Mouse (Mus musculus): ENCODE results near the gene Gm10309. TPM values are rescaled to one million over a fixed set of nuclear protein-coding genes. Genes with fewer than 3 reads are reported as not detected.

Gene Gm10309
- polyA plus RNA-seq, 1 experiment from 2014 or later = 0.45 TPM

DNA sequence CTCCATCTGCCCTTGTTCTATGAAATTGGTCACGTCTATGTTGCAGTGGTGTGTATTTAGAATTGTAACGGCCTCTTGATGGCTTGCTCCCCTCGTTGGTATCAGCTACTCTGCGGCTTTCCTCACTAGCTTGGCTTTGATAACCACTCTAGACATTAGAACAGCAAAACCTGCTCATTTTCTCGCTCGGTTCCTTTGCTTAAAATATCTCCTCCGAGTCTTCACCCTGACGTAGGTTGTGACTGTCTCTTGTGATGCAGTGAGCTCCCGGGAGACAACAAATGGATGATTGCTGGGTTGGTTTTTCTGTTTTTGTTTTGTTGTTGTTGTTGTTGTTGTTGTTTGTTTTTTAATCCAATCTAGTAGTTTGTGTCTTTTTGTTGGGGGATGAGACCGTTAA, 24.0 kb upstream of the Gm10309 start:
- no peaks in the 10 kb centered on the region for H3K27me3 ChIP-seq (replicated peaks)
- H3K4me2 ChIP-seq = no peak overlapping the region
- no peak overlapping the region for H3K4me3 ChIP-seq
- no peak overlapping the region for H3K27ac ChIP-seq
- no peaks in the 10 kb centered on the region for H3K36me3 ChIP-seq (replicated peaks)
- H3K4me1 ChIP-seq = peaks cover 4% of the 10 kb centered on the region; the same call in 1 of the 2 replicates
- WGBS = 86% methylated on average over 10 of the region's 10 CpGs
- no peak overlapping the region for H3K9ac ChIP-seq
- no peak for ATAC-seq (replicated peaks)
- H3K9me3 ChIP-seq = no peaks in the 10 kb centered on the region

DNA sequence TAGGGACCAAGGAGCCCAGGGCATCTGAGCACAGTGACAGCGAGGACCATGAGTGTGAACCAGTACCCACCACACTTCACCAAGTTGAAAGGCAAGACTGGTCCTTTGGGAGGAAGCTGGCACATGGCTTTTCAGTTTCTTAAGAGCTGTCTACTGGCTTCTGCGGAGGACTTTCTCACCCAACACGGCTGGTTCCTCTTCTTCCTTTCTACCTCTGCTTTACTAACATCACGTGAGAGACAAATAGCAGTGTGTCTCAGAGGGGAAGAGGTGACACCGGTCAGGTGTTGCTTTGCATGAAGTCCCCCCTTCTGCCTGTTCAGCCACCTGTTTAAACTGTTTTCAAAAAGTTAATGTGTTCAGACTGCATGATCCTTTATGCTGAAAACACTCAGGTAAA, 22.3 kb upstream of the Gm10309 start:
- H3K4me1 ChIP-seq = no peaks in the 10 kb centered on the region; the same call in 1 of the 2 replicates
- no peak overlapping the region for H3K4me3 ChIP-seq
- no peak overlapping the region for H3K4me2 ChIP-seq
- no peaks in the 10 kb centered on the region for H3K36me3 ChIP-seq (replicated peaks)
- H3K9me3 ChIP-seq = no peaks in the 10 kb centered on the region
- no peak overlapping the region for H3K27ac ChIP-seq
- H3K27me3 ChIP-seq (replicated peaks) = no peaks in the 10 kb centered on the region
- 91% methylated on average over 5 of the region's 5 CpGs for WGBS
- H3K9ac ChIP-seq = no peak overlapping the region
- no peak for ATAC-seq (replicated peaks)

DNA sequence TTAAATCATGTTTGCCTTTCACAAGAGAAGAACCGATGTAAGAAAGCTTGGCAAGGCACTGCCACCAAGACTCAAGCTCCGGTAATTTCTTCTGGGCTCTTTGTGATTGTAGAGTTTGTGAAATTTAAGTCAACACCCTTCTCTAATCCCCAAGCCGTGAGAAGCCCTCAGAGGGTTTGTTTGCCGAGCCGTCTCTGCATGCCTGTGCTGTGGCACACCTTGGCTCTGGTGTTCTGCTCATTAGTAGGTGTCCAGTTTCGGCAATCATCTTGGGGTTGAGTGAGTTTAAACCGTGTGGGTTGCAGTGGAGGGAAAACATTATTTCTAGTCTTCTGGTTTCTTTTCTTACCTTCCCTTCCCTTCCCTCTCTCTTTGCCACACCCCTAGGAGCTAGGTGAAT, 21.0 kb upstream of the Gm10309 start:
- Histone ChIP-seq H3K4me2 (no peak overlapping the region), H3K4me3 (no peak overlapping the region), H3K9me3 (no peaks in the 10 kb centered on the region), H3K27me3 (replicated peaks) (no peaks in the 10 kb centered on the region), H3K4me1 (no peaks in the 10 kb centered on the region), H3K27ac (no peak overlapping the region), H3K36me3 (replicated peaks) (no peaks in the 10 kb centered on the region), H3K9ac (no peak overlapping the region)
- 89% methylated on average over 7 of the region's 7 CpGs for WGBS
- ATAC-seq (replicated peaks) = no peak

DNA sequence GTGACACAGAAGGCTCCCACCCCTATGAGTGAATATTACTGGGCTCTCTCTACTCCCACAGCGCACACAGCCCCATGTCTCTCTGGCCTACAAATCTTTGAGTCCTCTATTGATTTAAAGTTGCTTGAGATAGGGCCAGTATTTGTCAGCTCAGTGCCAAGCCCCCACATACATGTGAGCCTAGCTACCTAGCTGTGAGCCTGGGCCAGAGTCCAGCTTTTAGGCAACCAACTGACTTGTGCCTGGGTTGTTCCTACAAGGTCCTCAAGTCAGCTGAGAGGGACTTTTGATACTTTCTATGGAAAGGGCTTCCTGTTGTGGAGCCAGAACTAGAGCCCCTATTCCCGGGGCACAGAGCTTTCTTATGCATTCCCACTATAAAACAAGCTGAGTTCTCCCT, 20.0 kb upstream of the Gm10309 start:
- Histone ChIP-seq H3K4me1 (no peaks in the 10 kb centered on the region), H3K9ac (no peak overlapping the region), H3K27ac (no peak overlapping the region), H3K36me3 (replicated peaks) (no peaks in the 10 kb centered on the region), H3K4me2 (no peak overlapping the region), H3K4me3 (no peak overlapping the region), H3K27me3 (replicated peaks) (no peaks in the 10 kb centered on the region), H3K9me3 (no peaks in the 10 kb centered on the region)
- 95% methylated on average over 2 of the region's 2 CpGs for WGBS
- ATAC-seq (replicated peaks) = no peak

DNA sequence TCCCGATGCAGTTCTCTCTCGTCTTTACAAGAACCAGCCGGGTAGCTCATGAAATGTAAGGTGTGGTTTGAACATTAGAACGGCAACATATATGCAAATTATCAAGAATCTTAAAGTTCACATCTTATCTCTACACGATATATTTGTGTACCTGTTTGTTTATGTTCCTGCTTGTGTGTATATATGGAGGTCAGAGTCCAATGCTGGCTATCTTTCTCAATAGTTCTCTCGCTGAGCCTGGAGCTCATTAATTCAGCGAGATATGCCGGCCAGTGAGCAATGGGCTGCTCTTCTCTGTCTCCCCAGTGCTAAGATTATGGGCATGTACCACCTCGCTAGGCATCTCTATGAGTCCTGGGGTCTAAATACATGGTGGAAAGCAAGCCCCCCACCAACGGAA, 18.8 kb upstream of the Gm10309 start:
- WGBS = 93% methylated on average over 10 of the region's 10 CpGs
- no peak for ATAC-seq (replicated peaks)

DNA sequence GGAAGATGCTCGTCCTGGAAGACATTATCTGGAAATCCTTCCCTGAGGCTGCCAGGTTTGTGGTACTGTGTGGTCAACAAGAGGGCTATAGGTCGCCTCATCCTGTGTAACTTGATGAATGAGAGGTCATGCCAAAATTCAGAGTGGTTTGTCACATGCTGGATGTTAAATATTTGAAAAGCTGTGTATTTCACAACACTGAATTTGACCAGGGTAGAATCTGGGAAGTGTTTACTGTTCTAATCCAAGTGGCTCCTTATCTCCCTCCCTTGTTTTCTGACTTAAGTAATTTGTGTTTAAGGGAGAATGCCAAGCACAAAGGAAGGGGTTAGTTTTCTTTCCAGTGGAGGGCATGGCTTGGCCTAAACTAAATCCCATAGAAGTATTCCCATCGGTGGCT, 18.3 kb upstream of the Gm10309 start:
- Histone ChIP-seq H3K4me2 (no peak overlapping the region), H3K9me3 (no peaks in the 10 kb centered on the region), H3K4me1 (no peaks in the 10 kb centered on the region), H3K9ac (no peak overlapping the region), H3K4me3 (no peak overlapping the region), H3K36me3 (replicated peaks) (no peaks in the 10 kb centered on the region), H3K27me3 (replicated peaks) (no peaks in the 10 kb centered on the region), H3K27ac (no peak overlapping the region)
- WGBS = 75% methylated on average over 3 of the region's 3 CpGs
- no peak for ATAC-seq (replicated peaks)

More for the DNA sequence above, 18.8 kb upstream of the Gm10309 start:
- no peak overlapping the region for H3K4me3 ChIP-seq
- H3K4me1 ChIP-seq = no peaks in the 10 kb centered on the region
- H3K27me3 ChIP-seq (replicated peaks) = no peaks in the 10 kb centered on the region
- H3K36me3 ChIP-seq (replicated peaks) = no peaks in the 10 kb centered on the region
- no peak overlapping the region for H3K4me2 ChIP-seq
- no peak overlapping the region for H3K27ac ChIP-seq
- no peaks in the 10 kb centered on the region for H3K9me3 ChIP-seq
- H3K9ac ChIP-seq = no peak overlapping the region

DNA sequence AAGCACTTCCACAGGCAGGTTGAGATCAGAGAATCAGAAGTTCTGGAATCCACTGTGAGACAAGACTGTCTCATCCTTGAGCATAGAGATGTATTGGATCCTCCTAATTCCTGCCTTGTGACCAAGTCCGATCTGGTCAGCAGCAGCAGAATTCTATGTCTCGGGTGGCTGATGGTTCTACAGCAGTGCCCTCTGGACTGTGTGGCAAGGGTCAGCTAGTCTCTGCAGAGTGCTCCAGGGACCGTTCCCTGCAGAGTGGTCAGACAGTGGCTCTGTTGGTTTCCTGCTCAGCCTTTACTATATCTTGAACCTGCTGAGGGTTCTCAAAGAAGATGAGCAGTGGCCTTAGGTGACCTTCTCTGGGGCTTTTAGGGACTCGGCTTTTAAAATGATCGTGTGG, 17.6 kb upstream of the Gm10309 start:
- 93% methylated on average over 5 of the region's 5 CpGs for WGBS
- no peak for ATAC-seq (replicated peaks)
- H3K36me3 ChIP-seq (replicated peaks) = no peaks in the 10 kb centered on the region

DNA sequence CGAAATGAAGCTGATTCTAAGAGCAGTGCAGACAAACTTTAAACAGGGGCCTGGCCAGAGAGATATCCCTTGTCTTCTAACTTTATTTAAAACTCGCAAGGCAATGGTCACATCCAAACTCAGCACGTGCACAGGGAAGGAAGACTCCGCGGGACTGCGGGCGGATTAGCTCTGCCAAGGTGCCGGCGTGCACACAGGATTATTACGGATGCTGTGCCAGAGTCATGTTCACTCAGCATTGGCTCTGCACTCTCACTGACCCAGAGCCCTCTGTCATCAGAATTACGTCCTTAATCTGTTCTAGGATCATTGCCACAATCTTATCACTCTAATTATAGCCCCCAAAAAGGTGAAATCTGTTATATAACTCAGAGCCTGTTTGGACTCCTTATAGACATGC, 16.2 kb upstream of the Gm10309 start:
- Histone ChIP-seq H3K27me3 (replicated peaks) (no peaks in the 10 kb centered on the region), H3K4me1 (no peaks in the 10 kb centered on the region), H3K4me2 (no peak overlapping the region), H3K36me3 (replicated peaks) (no peaks in the 10 kb centered on the region), H3K9me3 (no peaks in the 10 kb centered on the region), H3K9ac (no peak overlapping the region), H3K27ac (no peak overlapping the region), H3K4me3 (no peak overlapping the region)
- 86% methylated on average over 11 of the region's 11 CpGs for WGBS
- ATAC-seq (replicated peaks) = no peak

More for the DNA sequence above, 17.6 kb upstream of the Gm10309 start:
- no peaks in the 10 kb centered on the region for H3K4me1 ChIP-seq
- no peak overlapping the region for H3K27ac ChIP-seq
- H3K27me3 ChIP-seq (replicated peaks) = no peaks in the 10 kb centered on the region
- H3K4me2 ChIP-seq = no peak overlapping the region
- no peaks in the 10 kb centered on the region for H3K9me3 ChIP-seq
- H3K9ac ChIP-seq = no peak overlapping the region
- H3K4me3 ChIP-seq = no peak overlapping the region

DNA sequence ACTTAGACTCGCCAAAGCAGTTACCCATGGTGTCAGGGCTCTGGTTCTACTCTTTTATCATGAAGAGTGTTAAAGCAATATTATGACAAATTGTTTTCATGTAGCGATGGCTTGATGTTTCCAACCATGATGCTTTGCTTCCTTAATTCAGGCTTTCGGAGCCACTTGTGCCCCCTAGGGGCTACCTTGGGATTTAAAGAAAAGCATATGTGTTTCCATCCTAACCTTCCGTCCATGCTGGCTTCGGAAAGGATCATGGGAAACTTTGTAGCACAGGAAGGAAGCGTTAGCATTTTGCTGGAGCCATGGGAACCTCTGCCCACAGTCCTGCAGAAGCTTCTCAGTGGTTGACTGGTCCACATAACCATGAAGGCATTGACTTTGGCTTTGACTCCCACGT, 13.6 kb upstream of the Gm10309 start:
- H3K9ac ChIP-seq = no peak overlapping the region
- no peak overlapping the region for H3K4me2 ChIP-seq
- H3K27me3 ChIP-seq (replicated peaks) = no peaks in the 10 kb centered on the region
- H3K4me1 ChIP-seq = no peaks in the 10 kb centered on the region
- H3K4me3 ChIP-seq = no peak overlapping the region
- 86% methylated on average over 7 of the region's 7 CpGs for WGBS
- H3K9me3 ChIP-seq = no peaks in the 10 kb centered on the region
- no peak for ATAC-seq (replicated peaks)
- no peaks in the 10 kb centered on the region for H3K36me3 ChIP-seq (replicated peaks)
- no peak overlapping the region for H3K27ac ChIP-seq

DNA sequence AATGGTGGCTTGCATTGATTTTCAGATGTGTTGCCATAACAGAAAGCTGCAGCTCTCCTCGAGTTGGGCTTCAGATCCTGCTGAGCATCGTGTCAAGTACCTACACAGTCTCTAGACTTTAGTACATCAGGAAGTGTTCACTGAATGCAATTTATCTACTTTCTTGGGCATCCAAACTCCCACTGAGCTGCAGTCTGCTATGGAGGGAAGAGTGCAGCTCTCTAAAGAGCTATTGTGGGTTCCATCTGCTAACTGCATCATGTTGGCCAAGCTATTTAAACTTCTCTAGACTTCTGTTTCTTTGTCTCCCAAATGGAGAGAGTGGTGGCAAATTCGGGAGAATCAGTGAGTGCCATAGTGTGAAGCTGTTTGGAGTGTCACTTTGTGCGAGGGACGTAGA, 11.6 kb upstream of the Gm10309 start:
- Histone ChIP-seq H3K4me1 (no peaks in the 10 kb centered on the region), H3K4me2 (no peak overlapping the region), H3K9me3 (no peaks in the 10 kb centered on the region), H3K4me3 (no peak overlapping the region), H3K9ac (no peak overlapping the region), H3K36me3 (replicated peaks) (no peaks in the 10 kb centered on the region), H3K27ac (no peak overlapping the region), H3K27me3 (replicated peaks) (no peaks in the 10 kb centered on the region)
- no peak for ATAC-seq (replicated peaks)
- 85% methylated on average over 5 of the region's 5 CpGs for WGBS

DNA sequence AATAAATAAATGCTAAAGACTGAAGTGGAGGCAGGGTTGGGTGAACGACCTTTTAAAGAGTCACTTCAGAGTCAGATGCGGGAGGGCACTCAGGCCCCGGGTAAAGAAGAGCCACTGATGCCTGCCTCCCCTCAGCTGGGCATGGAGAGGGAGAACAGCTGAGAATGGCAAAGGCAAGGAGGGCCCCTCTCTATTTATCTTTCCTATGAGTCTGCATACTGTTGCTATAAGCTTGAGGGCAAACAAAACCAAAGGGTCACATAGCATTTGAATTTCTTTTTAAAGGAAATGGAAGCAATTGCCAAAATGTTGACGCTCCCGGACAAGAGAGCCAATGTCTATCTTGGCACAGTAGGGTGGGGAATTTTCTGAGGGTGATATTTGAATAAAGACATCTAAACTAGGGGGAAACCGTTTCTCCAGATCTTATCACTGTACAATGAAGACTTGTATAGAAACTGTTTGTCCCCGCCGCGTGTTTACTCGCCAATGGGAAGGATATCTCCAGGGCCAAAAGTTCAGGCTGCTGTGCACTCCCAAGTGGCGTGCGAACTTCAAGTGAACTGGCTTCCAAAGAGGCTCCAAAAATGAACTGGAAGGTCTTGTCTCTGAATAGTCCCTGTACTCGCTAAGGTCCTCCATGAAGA, 10.1 kb upstream of the Gm10309 start:
- Histone ChIP-seq H3K4me2 (no peak overlapping the region), H3K9me3 (no peaks in the 10 kb centered on the region), H3K9ac (no peak overlapping the region), H3K36me3 (replicated peaks) (no peaks in the 10 kb centered on the region), H3K27me3 (replicated peaks) (no peaks in the 10 kb centered on the region), H3K4me1 (no peaks in the 10 kb centered on the region), H3K4me3 (no peak overlapping the region), H3K27ac (no peak overlapping the region)
- WGBS = 82% methylated on average over 13 of the region's 13 CpGs
- no peak for ATAC-seq (replicated peaks)

DNA sequence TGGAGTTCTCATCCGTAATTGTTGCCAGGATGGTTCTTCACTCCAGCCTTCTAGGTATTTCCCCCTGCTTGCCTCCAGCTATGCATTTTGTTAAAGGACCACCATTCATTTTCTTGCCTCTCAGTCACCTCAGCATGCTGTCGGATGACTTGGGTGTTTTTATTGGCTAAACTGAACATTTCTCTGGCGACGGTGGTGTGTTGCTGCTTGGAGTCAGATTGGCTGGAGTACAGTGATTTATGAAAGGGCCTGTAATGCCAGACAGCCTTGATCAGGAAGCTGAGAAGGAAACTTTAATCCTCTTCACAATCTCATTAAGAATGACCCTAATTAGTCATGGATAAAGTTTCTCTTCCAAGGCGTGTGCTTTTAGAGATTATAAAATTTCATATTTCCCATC, 4.8 kb upstream of the Gm10309 start:
- H3K27me3 ChIP-seq (replicated peaks) = no peaks in the 10 kb centered on the region
- no peak overlapping the region for H3K9ac ChIP-seq
- no peak overlapping the region for H3K4me2 ChIP-seq
- no peaks in the 10 kb centered on the region for H3K9me3 ChIP-seq
- no peak overlapping the region for H3K27ac ChIP-seq
- 83% methylated on average over 5 of the region's 5 CpGs for WGBS
- no peaks in the 10 kb centered on the region for H3K36me3 ChIP-seq (replicated peaks)
- H3K4me3 ChIP-seq = no peak overlapping the region
- 0 out of 2 replicates have a peak, but pooled peaks cover 4% of the 10 kb centered on the region for H3K4me1 ChIP-seq
- ATAC-seq (replicated peaks) = no peak

DNA sequence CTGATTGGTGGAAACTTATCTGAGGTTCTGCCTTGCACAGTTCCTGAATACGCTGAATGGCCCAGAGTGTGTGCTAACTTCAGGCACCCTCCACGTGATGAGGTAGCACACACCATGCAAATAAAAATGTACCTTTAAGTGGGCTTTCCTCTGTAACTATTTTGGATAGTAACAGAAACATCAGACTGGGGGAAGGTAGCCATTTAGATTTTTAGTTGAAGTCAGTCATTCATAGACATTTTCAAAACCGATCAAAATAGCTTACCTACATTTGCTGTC, 3.1 kb upstream of the Gm10309 start:
- Histone ChIP-seq H3K9me3 (no peaks in the 10 kb centered on the region), H3K27me3 (replicated peaks) (no peaks in the 10 kb centered on the region), H3K4me2 (no peak overlapping the region), H3K27ac (no peak overlapping the region), H3K4me1 (0 out of 2 replicates have a peak, but pooled peaks cover 4% of the 10 kb centered on the region), H3K9ac (no peak overlapping the region), H3K36me3 (replicated peaks) (no peaks in the 10 kb centered on the region), H3K4me3 (no peak overlapping the region)
- ATAC-seq (replicated peaks) = no peak
- 93% methylated on average over 3 of the region's 3 CpGs for WGBS

Measured in midbrain, embryonic 15.5 days (tissue).